Mouse (Mus musculus) heart, postnatal 0 days (tissue): ENCODE results near the gene Gpam.

Source experiments
- CTCF ChIP-seq: IDR thresholded peaks from 2 replicates; pipeline ENCODE4 v1.5.1; 2016; ENCODE audit warnings: antibody characterized with exemption, control low read depth, low read depth
- EP300 ChIP-seq: IDR thresholded peaks from 2 replicates; pipeline ENCODE4 v1.6.1; 2016; ENCODE audit warnings: antibody characterized with exemption, low read depth

- TF ChIP-seq EP300 (no peak), CTCF (no peak)
These were observed 41.3 kb upstream of the Gpam start for GRCm38 (mm10) chr19:55168360-55168759.
